Mouse (Mus musculus) brown adipose tissue, adult 24 weeks (tissue): ENCODE data around the gene Smco3. TPM values are rescaled to one million over a fixed set of nuclear protein-coding genes. Genes with fewer than 3 reads are reported as not detected.

Source experiments
- H3K27ac ChIP-seq: fragments of 200-500 bp; replicated peaks from 2 replicates; pipeline ENCODE4 v1.5.1; 2012; ENCODE audit warnings: low read depth, mild to moderate bottlenecking, low read length
- H3K4me1 ChIP-seq: fragments of 200-500 bp; 2 replicates; pipeline ENCODE4 v1.6.1; 2012; ENCODE audit warnings: low read length, mixed read lengths; ENCODE audit not compliant: control insufficient read depth, insufficient read depth, insufficient read length
- H3K4me3 ChIP-seq: fragments of 200-500 bp; 2 replicates; pipeline ENCODE4 v1.5.1; 2012; ENCODE audit warnings: low read depth, mild to moderate bottlenecking, low read length, moderate library complexity; ENCODE audit not compliant: insufficient read depth
- polyA plus RNA-seq: library from polyadenylated mRNA; stranded (reverse); fragments of >200 nt; gene quantifications from 2 replicates; pipeline ENCODE4 v1.2.4, GENCODE M21; 2012; ENCODE audit not compliant: missing spikeins, insufficient read depth, insufficient read length

Smco3 gene
- polyA plus RNA-seq, 1 experiment: not detected

- no peaks in the 10 kb centered on the region for H3K4me1 ChIP-seq
- H3K4me3 ChIP-seq: no peak overlapping the region
- H3K27ac ChIP-seq: no peak overlapping the region
These were observed 53.1 kb downstream of the Smco3 start for GRCm38 (mm10) chr6:136782146-136782545.

- Histone ChIP-seq H3K4me3 (no peak within 1 kb of the TSS), H3K27ac (no peak within 1 kb of the TSS), H3K4me1 (no peaks in the 10 kb centered on the region)
These were observed 53.8 kb downstream of the Smco3 start, which contains the start of gene Gucy2c for GRCm38 (mm10) chr6:136781377-136781986. Gucy2c (minus strand) TSS chr6:136781765.

Other genes with a start within 250 kb of the Smco3 start
- 175 and 251 TPM in 2 replicates for gene Plbd1, start 173.5 kb downstream of the Smco3 start, polyA plus RNA-seq
- not detected in 2 replicates for gene Gucy2c, start 53.7 kb downstream of the Smco3 start, polyA plus RNA-seq
- gene Hist4h4, start 31.0 kb downstream of the Smco3 start, polyA plus RNA-seq: not detected in 2 replicates
- 53.0 and 64.2 TPM in 2 replicates for gene H2afj, start 27.2 kb downstream of the Smco3 start, polyA plus RNA-seq
- not detected in 2 replicates for gene BC049715, start 7.8 kb downstream of the Smco3 start, polyA plus RNA-seq
- gene Wbp11, start 7.2 kb downstream of the Smco3 start, polyA plus RNA-seq: 21.2 and 23.2 TPM in 2 replicates
- not detected in 2 replicates for gene Art4, start 22.3 kb upstream of the Smco3 start, polyA plus RNA-seq
- 126 and 205 TPM in 2 replicates for gene Mgp, start 40.4 kb upstream of the Smco3 start, polyA plus RNA-seq
- not detected in 2 replicates for gene Erp27, start 86.7 kb upstream of the Smco3 start, polyA plus RNA-seq
- gene Pde6h, start 88.4 kb upstream of the Smco3 start, polyA plus RNA-seq: not detected in 2 replicates
- 26.5 and 27.0 TPM in 2 replicates for gene Arhgdib, start 106.4 kb upstream of the Smco3 start, polyA plus RNA-seq